Mouse (Mus musculus): Measurements from ENCODE around the gene Rps10. TPM values are rescaled to one million over a fixed set of nuclear protein-coding genes. Genes with fewer than 3 reads are reported as not detected.

Gene Rps10
- polyA plus RNA-seq, 1 experiment: 2,622 TPM

GRCm38 (mm10) chr17:27656414-27656813 is 19.9 kb upstream of the Rps10 start:
- TF ChIP-seq CTCF (IDR thresholded peaks at IDR 0.05; ENCODE audit: low read depth, low read length): no peak
- TF ChIP-seq EP300 (IDR thresholded peaks at IDR 0.05; ENCODE audit: insufficient read depth, low read depth, low read length): no peak
- no peak for TF ChIP-seq POLR2A (IDR thresholded peaks at IDR 0.05; ENCODE audit: insufficient read depth, low read length)
- Histone ChIP-seq H3K27me3 (ENCODE audit: control insufficient read depth, insufficient read depth, low read length, poor library complexity, severe bottlenecking) (0 out of 2 replicates have a peak, but pooled peaks cover 2% of the 10 kb centered on the region), H3K9me3 (replicated peaks; ENCODE audit: control insufficient read depth, insufficient read depth, low read length, poor library complexity, severe bottlenecking) (no peaks in the 10 kb centered on the region), H3K27ac (ENCODE audit: insufficient read depth, low read length) (no peak overlapping the region), H3K4me1 (ENCODE audit: control insufficient read depth, insufficient read depth, low read length) (peaks cover 5% of the 10 kb centered on the region), H3K36me3 (ENCODE audit: control insufficient read depth, insufficient read depth, low read length, poor library complexity, severe bottlenecking) (no peaks in the 10 kb centered on the region), H3K4me3 (ENCODE audit: low read depth, low read length) (peak overlapping the region; percentile 46; the same call in 1 of the 2 replicates), H3K9ac (ENCODE audit: low read depth, poor library complexity, severe bottlenecking) (no peak overlapping the region)

GRCm38 (mm10) chr17:27656011-27656399 is 19.5 kb upstream of the Rps10 start:
- Histone ChIP-seq H3K36me3 (ENCODE audit: control insufficient read depth, insufficient read depth, low read length, poor library complexity, severe bottlenecking) (no peaks in the 10 kb centered on the region), H3K27ac (ENCODE audit: insufficient read depth, low read length) (no peak overlapping the region), H3K4me3 (ENCODE audit: low read depth, low read length) (peak overlapping the region; percentile 46), H3K9ac (ENCODE audit: low read depth, poor library complexity, severe bottlenecking) (peak overlapping the region; percentile 74), H3K9me3 (replicated peaks; ENCODE audit: control insufficient read depth, insufficient read depth, low read length, poor library complexity, severe bottlenecking) (no peaks in the 10 kb centered on the region), H3K27me3 (ENCODE audit: control insufficient read depth, insufficient read depth, low read length, poor library complexity, severe bottlenecking) (0 out of 2 replicates have a peak, but pooled peaks cover 2% of the 10 kb centered on the region), H3K4me1 (ENCODE audit: control insufficient read depth, insufficient read depth, low read length) (peaks cover 5% of the 10 kb centered on the region)
- TF ChIP-seq POLR2A (IDR thresholded peaks at IDR 0.05; ENCODE audit: insufficient read depth, low read length): no peak
- no peak for TF ChIP-seq CTCF (IDR thresholded peaks at IDR 0.05; ENCODE audit: low read depth, low read length)
- TF ChIP-seq EP300 (IDR thresholded peaks at IDR 0.05; ENCODE audit: insufficient read depth, low read depth, low read length): no peak

DNA sequence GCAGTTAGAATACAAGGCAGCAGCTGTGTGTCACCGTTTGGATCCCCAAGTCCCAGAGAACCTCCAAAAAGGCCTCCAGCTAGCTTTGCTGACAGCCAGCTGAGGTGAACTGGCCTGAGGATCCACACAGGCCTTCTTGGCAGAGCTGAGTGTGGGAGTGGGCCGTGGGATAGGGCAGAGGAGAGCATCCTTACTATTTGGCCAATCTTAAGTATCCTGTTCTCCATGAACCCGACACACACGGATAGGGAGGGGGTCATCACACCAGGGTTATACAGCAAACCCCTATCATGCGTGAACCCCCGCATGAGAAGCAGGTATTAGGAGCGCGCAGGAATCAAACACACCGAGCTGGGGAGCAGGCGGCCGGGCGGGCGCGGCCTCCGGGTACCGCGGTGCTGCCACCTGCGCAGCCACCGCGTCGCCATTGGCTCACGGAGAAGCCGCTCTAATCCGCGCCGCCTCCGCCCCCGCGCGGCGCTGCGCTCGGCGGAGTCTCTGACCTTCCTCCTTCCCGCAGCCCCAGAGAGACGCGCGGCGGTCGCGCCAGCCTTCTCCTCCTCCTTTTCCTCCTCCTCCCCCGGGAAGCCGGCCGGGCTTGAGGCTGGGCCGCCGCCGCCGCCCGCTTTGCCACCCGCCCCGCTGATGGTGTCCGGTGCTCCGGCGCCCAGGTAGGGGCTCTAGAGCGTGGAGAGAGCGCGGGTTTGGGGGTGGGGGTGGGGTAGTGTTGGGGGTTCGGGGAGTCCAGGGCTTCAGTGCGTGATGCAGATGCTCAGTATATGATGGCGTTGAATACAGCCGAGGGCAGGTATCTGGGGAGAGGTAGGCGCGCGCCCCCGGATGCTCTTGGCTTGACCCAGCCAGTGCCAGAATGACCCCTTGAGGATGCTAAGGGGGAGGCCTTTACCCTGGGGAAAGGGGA is 18.9 kb upstream of the Rps10 start, which contains the start of gene Pacsin1:
Gene Pacsin1 (plus strand): TSS at position 421 of the 922 bp plus-strand sequence.
- no peak within 1 kb of the TSS for H3K27ac ChIP-seq (ENCODE audit: insufficient read depth, low read length)
- H3K4me1 ChIP-seq (ENCODE audit: control insufficient read depth, insufficient read depth, low read length): peaks cover 5% of the 10 kb centered on the region
- no peaks in the 10 kb centered on the region for H3K36me3 ChIP-seq (ENCODE audit: control insufficient read depth, insufficient read depth, low read length, poor library complexity, severe bottlenecking)
- peak within 1 kb of the TSS; percentile 74 for H3K9ac ChIP-seq (ENCODE audit: low read depth, poor library complexity, severe bottlenecking)
- TF ChIP-seq CTCF (IDR thresholded peaks at IDR 0.05; ENCODE audit: low read depth, low read length): no peak
- TF ChIP-seq POLR2A (IDR thresholded peaks at IDR 0.05; ENCODE audit: insufficient read depth, low read length): no peak
- no peak for TF ChIP-seq EP300 (IDR thresholded peaks at IDR 0.05; ENCODE audit: insufficient read depth, low read depth, low read length)
- H3K27me3 ChIP-seq (ENCODE audit: control insufficient read depth, insufficient read depth, low read length, poor library complexity, severe bottlenecking): 0 out of 2 replicates have a peak, but pooled peaks cover 2% of the 10 kb centered on the region
- no peaks in the 10 kb centered on the region for H3K9me3 ChIP-seq (replicated peaks; ENCODE audit: control insufficient read depth, insufficient read depth, low read length, poor library complexity, severe bottlenecking)
- H3K4me3 ChIP-seq (ENCODE audit: low read depth, low read length): peak within 1 kb of the TSS; percentile 46

DNA sequence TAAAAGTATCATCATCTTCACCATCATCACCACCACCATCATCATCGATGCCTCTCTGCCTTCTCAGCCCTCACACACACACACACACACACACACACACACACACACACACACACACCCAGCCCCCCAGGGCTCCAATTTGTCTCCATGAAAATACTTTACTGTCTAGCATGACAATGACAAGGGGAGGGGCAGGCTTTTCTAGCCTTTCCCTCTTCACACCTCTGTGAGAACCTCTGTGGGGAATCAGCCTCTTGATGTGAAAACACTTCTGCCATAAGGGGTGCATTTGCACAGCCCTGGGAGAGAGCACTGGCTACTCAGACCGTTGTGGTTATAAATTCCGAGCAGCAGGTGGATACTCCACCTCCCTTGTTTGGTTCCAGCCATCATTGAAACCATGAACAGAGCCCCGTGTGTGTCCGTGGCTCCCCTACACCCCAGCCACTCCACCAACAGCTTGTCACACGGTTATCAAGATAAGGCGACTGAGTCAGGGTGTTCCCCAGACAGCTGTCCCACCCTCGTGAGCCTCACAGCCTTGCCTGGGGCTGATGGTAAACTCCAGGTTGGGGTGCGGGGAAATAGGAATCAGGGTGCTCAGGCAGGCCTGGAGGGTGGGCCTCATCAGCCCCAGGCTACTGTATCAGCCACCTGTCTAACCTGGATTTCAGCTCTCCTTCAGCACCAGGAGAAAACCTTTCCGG is 16.9 kb upstream of the Rps10 start:
- TF ChIP-seq POLR2A (IDR thresholded peaks at IDR 0.05; ENCODE audit: insufficient read depth, low read length) (no peak), EP300 (IDR thresholded peaks at IDR 0.05; ENCODE audit: insufficient read depth, low read depth, low read length) (no peak), CTCF (IDR thresholded peaks at IDR 0.05; ENCODE audit: low read depth, low read length) (no peak)
- H3K27ac ChIP-seq (ENCODE audit: insufficient read depth, low read length): no peak overlapping the region
- no peak overlapping the region for H3K4me3 ChIP-seq (ENCODE audit: low read depth, low read length)
- H3K36me3 ChIP-seq (ENCODE audit: control insufficient read depth, insufficient read depth, low read length, poor library complexity, severe bottlenecking): no peaks in the 10 kb centered on the region
- no peaks in the 10 kb centered on the region for H3K9me3 ChIP-seq (replicated peaks; ENCODE audit: control insufficient read depth, insufficient read depth, low read length, poor library complexity, severe bottlenecking)
- H3K27me3 ChIP-seq (ENCODE audit: control insufficient read depth, insufficient read depth, low read length, poor library complexity, severe bottlenecking): 0 out of 2 replicates have a peak, but pooled peaks cover 2% of the 10 kb centered on the region
- H3K9ac ChIP-seq (ENCODE audit: low read depth, poor library complexity, severe bottlenecking): no peak overlapping the region
- H3K4me1 ChIP-seq (ENCODE audit: control insufficient read depth, insufficient read depth, low read length): peaks cover 5% of the 10 kb centered on the region

GRCm38 (mm10) chr17:27652046-27652790 is 15.7 kb upstream of the Rps10 start:
- Histone ChIP-seq H3K4me3 (ENCODE audit: low read depth, low read length) (peak overlapping the region; percentile 15), H3K27ac (ENCODE audit: insufficient read depth, low read length) (no peak overlapping the region), H3K9ac (ENCODE audit: low read depth, poor library complexity, severe bottlenecking) (no peak overlapping the region), H3K9me3 (replicated peaks; ENCODE audit: control insufficient read depth, insufficient read depth, low read length, poor library complexity, severe bottlenecking) (no peaks in the 10 kb centered on the region), H3K36me3 (ENCODE audit: control insufficient read depth, insufficient read depth, low read length, poor library complexity, severe bottlenecking) (no peaks in the 10 kb centered on the region), H3K4me1 (ENCODE audit: control insufficient read depth, insufficient read depth, low read length) (peaks cover 5% of the 10 kb centered on the region), H3K27me3 (ENCODE audit: control insufficient read depth, insufficient read depth, low read length, poor library complexity, severe bottlenecking) (0 out of 2 replicates have a peak, but pooled peaks cover 2% of the 10 kb centered on the region)
- no peak for TF ChIP-seq EP300 (IDR thresholded peaks at IDR 0.05; ENCODE audit: insufficient read depth, low read depth, low read length)
- peak; percentile 34 for TF ChIP-seq CTCF (IDR thresholded peaks at IDR 0.05; ENCODE audit: low read depth, low read length)
